10 mouse cellular contexts compared by ENCODE assay signal in genomic region chr7:71471319-71471657, GRCm38 (mm10).
A peak's percentile ranks its signal among the peaks of the same experiment; 100 is the strongest.
DNase-seq lines count a peak whose midpoint lies in the region; ATAC-seq and TF ChIP-seq lines count a peak whose summit lies in the region.
"Had no signal": no experiment of that assay in that cellular context is flagged by ENCODE, and none has a peak within 500 bp of the region (broad histone marks: within the 10 kb centered on the region; RNA-seq: fewer than 3 reads in every experiment).

No protein-coding gene starts in this region.

- intact Hi-C loops in heart, postnatal 14 days (cut with DNase I): no loop called here

- H3K4me3 ChIP-seq in heart, embryonic 11.5 days (ENCODE audit: low read depth, low read length): no peak overlapping the region
- H3K4me3 ChIP-seq in lung, embryonic 14.5 days (ENCODE audit: low read depth, low read length): no peak overlapping the region
- no peak overlapping the region for H3K4me3 ChIP-seq in heart, postnatal 0 days (ENCODE audit: low read depth, low read length)
- no peak overlapping the region for H3K4me3 ChIP-seq in neural tube, embryonic 13.5 days

- peak overlapping the region; percentile 53 for H3K4me2 ChIP-seq in heart, embryonic 11.5 days
- H3K4me2 ChIP-seq in lung, embryonic 14.5 days: peak overlapping the region; percentile 48; the same call in 1 of the 2 replicates
- H3K4me2 ChIP-seq in heart, postnatal 0 days (ENCODE audit: low read depth, low read length): peak overlapping the region; percentile 33
- peak overlapping the region; percentile 36 for H3K4me2 ChIP-seq in neural tube, embryonic 13.5 days

- TF ChIP-seq CTCF in lung, embryonic 14.5 days (IDR thresholded peaks at IDR 0.05; ENCODE audit: low read depth): no peak
- TF ChIP-seq CTCF in heart, postnatal 0 days (IDR thresholded peaks at IDR 0.05; ENCODE audit: low read depth): no peak

- no peak for TF ChIP-seq EP300 in heart, postnatal 0 days (IDR thresholded peaks at IDR 0.05; ENCODE audit: low read depth)

- 25% methylated on average over 3 of the region's 3 CpGs for WGBS in heart, embryonic 11.5 days (ENCODE audit: insufficient replicate concordance)
- WGBS in lung, embryonic 14.5 days: 11% methylated on average over 3 of the region's 3 CpGs
- 26% methylated on average over 3 of the region's 3 CpGs for WGBS in heart, postnatal 0 days
- 6% methylated on average over 3 of the region's 3 CpGs for WGBS in neural tube, embryonic 13.5 days

- H3K4me1 ChIP-seq in heart, embryonic 11.5 days (ENCODE audit: control insufficient read depth, insufficient read depth, low read length): peaks cover 16% of the 10 kb centered on the region
- H3K4me1 ChIP-seq in lung, embryonic 14.5 days (ENCODE audit: insufficient read depth): peaks cover 31% of the 10 kb centered on the region
- H3K4me1 ChIP-seq in heart, postnatal 0 days (ENCODE audit: control insufficient read depth, insufficient read depth): peaks cover 8% of the 10 kb centered on the region
- H3K4me1 ChIP-seq in neural tube, embryonic 13.5 days (replicated peaks): peaks cover 22% of the 10 kb centered on the region

- H3K36me3 ChIP-seq in heart, embryonic 11.5 days (ENCODE audit: control insufficient read depth, insufficient read depth, low read length): no peaks in the 10 kb centered on the region
- no peaks in the 10 kb centered on the region for H3K36me3 ChIP-seq in lung, embryonic 14.5 days (ENCODE audit: insufficient read depth)
- no peaks in the 10 kb centered on the region for H3K36me3 ChIP-seq in heart, postnatal 0 days (replicated peaks; ENCODE audit: control insufficient read depth, insufficient read depth, low read length)
- H3K36me3 ChIP-seq in neural tube, embryonic 13.5 days: no peaks in the 10 kb centered on the region

- no peak overlapping the region for H3K27ac ChIP-seq in heart, embryonic 11.5 days (ENCODE audit: low read depth, low read length)
- peak overlapping the region; percentile 92 for H3K27ac ChIP-seq in lung, embryonic 14.5 days (ENCODE audit: low read depth)
- no peak overlapping the region for H3K27ac ChIP-seq in heart, postnatal 0 days (ENCODE audit: low read depth)
- H3K27ac ChIP-seq in neural tube, embryonic 13.5 days (replicated peaks): peak overlapping the region; percentile 43; the same call in 1 of the 2 replicates
- H3K27ac ChIP-seq: liver, embryonic 14.5 days had no signal

- H3K9me3 ChIP-seq in heart, embryonic 11.5 days (replicated peaks; ENCODE audit: control insufficient read depth, low read length): no peaks in the 10 kb centered on the region
- no peaks in the 10 kb centered on the region for H3K9me3 ChIP-seq in lung, embryonic 14.5 days (ENCODE audit: low read depth, low read length)
- H3K9me3 ChIP-seq in heart, postnatal 0 days (replicated peaks; ENCODE audit: control insufficient read depth, low read length): no peaks in the 10 kb centered on the region
- H3K9me3 ChIP-seq in neural tube, embryonic 13.5 days: no peaks in the 10 kb centered on the region

- no peaks in the 10 kb centered on the region for H3K27me3 ChIP-seq in heart, embryonic 11.5 days (ENCODE audit: control insufficient read depth, insufficient read depth, low read length)
- H3K27me3 ChIP-seq in lung, embryonic 14.5 days (ENCODE audit: insufficient read depth, low read length): no peaks in the 10 kb centered on the region
- H3K27me3 ChIP-seq in heart, postnatal 0 days (ENCODE audit: control insufficient read depth, insufficient read depth, low read length): no peaks in the 10 kb centered on the region
- H3K27me3 ChIP-seq in neural tube, embryonic 13.5 days: no peaks in the 10 kb centered on the region

- no peak for DNase-seq in heart, postnatal 14 days
- no peak for DNase-seq in lung, embryonic 14.5 days
- DNase-seq in lung, postnatal 25 days (ENCODE audit: low spot score): no peak
- peak; percentile 15 for DNase-seq in heart, postnatal 0 days (ENCODE audit: low spot score)
- DNase-seq in cerebellum, adult 9-11 months: no peak
- no peak for DNase-seq in cerebellum, adult 9-10 months
- DNase-seq: thymus, postnatal 14 days had no signal

- H3K9ac ChIP-seq in heart, embryonic 11.5 days (ENCODE audit: low read depth, low read length): no peak overlapping the region
- no peak overlapping the region for H3K9ac ChIP-seq in lung, embryonic 14.5 days
- no peak overlapping the region for H3K9ac ChIP-seq in heart, postnatal 0 days (replicated peaks; ENCODE audit: low read depth, low read length)
- H3K9ac ChIP-seq in neural tube, embryonic 13.5 days: 0 out of 2 replicates have a peak overlapping the region, but pooled peaks have one; percentile 4
- H3K9ac ChIP-seq: liver, embryonic 14.5 days had no signal

- 0 out of 2 replicates have a peak, but pooled peaks have one; percentile 22 for ATAC-seq in heart, embryonic 11.5 days (replicated peaks; ENCODE audit: insufficient number of reproducible peaks, low FRiP score, low TSS enrichment)
- peak; percentile 54 for ATAC-seq in lung, embryonic 14.5 days (ENCODE audit: insufficient read depth)
- ATAC-seq in heart, postnatal 0 days (ENCODE audit: insufficient read depth, low read depth): 0 out of 2 replicates have a peak, but pooled peaks have one; percentile 11
- peak; percentile 23; the same call in 1 of the 2 replicates for ATAC-seq in neural tube, embryonic 13.5 days (ENCODE audit: low read depth)

Comparison
In these comparisons a context has a peak if more than half of its experiments do, and no peak if none do; other contexts are left out.
1. H3K27ac ChIP-seq: peak in lung, embryonic 14.5 days (single experiment) and neural tube, embryonic 13.5 days (single experiment); none in heart, embryonic 11.5 days (single experiment) and heart, postnatal 0 days (single experiment).
2. Peak in every context shown above with its lines, with median percentiles within 50 percentile points of each other: ATAC-seq and H3K4me2 ChIP-seq.